Mouse (Mus musculus) adrenal gland, postnatal 36 days (tissue): ENCODE data around the gene Hes1. TPM values are rescaled to one million over a fixed set of nuclear protein-coding genes. Genes with fewer than 3 reads are reported as not detected.

Experiments
- DNase-seq, 2 experiments: peaks; one replicate each; pipeline ENCODE4 v3.0.0; 2021; ENCODE audit warnings: mixed read lengths in 1 of 2
- total RNA-seq, 2 experiments: library from RNA; stranded (reverse); gene quantifications; 2 replicates each; pipeline ENCODE4 v1.2.3; 2021

Hes1 gene
- total RNA-seq, 2 experiments from 2014 or later: 19.2 to 26.1 TPM

DNA sequence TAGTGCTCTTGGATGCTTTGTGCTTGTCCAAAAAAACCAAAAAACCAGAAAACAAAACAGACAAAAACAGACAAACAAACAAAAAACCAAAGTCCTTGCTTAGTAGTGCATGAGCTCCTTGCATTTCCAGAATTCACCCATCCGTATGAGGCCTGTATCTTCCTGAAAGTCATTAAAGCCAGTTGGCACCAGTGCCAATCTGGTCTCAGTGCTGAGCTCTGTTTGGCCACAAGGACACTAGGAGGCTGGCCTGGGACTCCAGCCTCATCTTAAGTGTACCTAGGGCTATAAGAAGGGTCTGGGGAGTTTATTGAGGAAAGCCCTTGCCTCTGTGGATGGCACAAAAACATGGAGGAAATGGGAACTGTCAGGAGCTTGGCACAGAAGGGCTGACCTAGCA, 50.3 kb downstream of the Hes1 start:
- DNase-seq: no peak

Other genes with a start within 250 kb of the Hes1 start
- gene Cpn2, start 203.1 kb downstream of the Hes1 start, total RNA-seq: 1 to 10 TPM; 1.3 to 2.1 TPM
- gene Lrrc15, start 218.9 kb downstream of the Hes1 start, total RNA-seq: under 1 TPM in 1 of 2 experiments, not detected in 1; 0.03 TPM
- gene Gp5, start 246.4 kb downstream of the Hes1 start, total RNA-seq: under 1 TPM; 0.20 to 0.26 TPM